Mouse (Mus musculus) spleen, adult 2 months (tissue): ENCODE results near the gene Nfix. TPM values are rescaled to one million over a fixed set of nuclear protein-coding genes. Genes with fewer than 3 reads are reported as not detected.

Experiments used
- DNase-seq, 2 experiments: peaks; one replicate each; pipeline versions ENCODE4 v3.0.0 to v3.0.0-alpha.2; 2012 to 2021; ENCODE audit warnings: low spot score in 2 of 2, low read depth in 1 of 2
- H3K27ac ChIP-seq: fragments of 200-500 bp; 2 replicates; pipeline ENCODE4 v1.5.1; 2012; ENCODE audit warnings: low read length, inconsistent platforms; ENCODE audit not compliant: insufficient read depth
- H3K27me3 ChIP-seq: fragments of 200-500 bp; 2 replicates; pipeline ENCODE4 v1.6.1; 2012; ENCODE audit warnings: mild to moderate bottlenecking, moderate library complexity, low read length, inconsistent platforms; ENCODE audit not compliant: control insufficient read depth, insufficient read depth
- H3K36me3 ChIP-seq: fragments of 200-500 bp; 2 replicates; pipeline ENCODE4 v1.6.1; 2012; ENCODE audit warnings: mild to moderate bottlenecking, low read length, inconsistent platforms; ENCODE audit not compliant: control insufficient read depth, insufficient read depth
- H3K4me1 ChIP-seq: fragments of 200-500 bp; 2 replicates; pipeline ENCODE4 v1.6.1; 2011; ENCODE audit warnings: inconsistent platforms; ENCODE audit not compliant: control insufficient read depth, insufficient read depth, insufficient read length
- H3K4me3 ChIP-seq: fragments of 200-500 bp; 2 replicates; pipeline ENCODE4 v1.5.1; 2011; ENCODE audit warnings: mild to moderate bottlenecking, inconsistent platforms; ENCODE audit not compliant: insufficient read depth, insufficient read length; ENCODE audit errors: extremely low read depth
- CTCF ChIP-seq: fragments of 200-500 bp; IDR thresholded peaks from 2 replicates; pipeline ENCODE4 v1.5.1; 2011; ENCODE audit warnings: mild to moderate bottlenecking, inconsistent platforms; ENCODE audit not compliant: insufficient read depth, insufficient read length, insufficient replicate concordance; ENCODE audit errors: extremely low read depth
- POLR2A ChIP-seq: fragments of 200-500 bp; IDR thresholded peaks from 2 replicates; pipeline ENCODE4 v1.6.1; 2011; ENCODE audit warnings: low read depth, low read length, inconsistent platforms
- WGBS: fragments of 180-500 bp; shearing (Covaris S2); methylation state at CpG from one replicate; pipeline ENCODE4 v1.1.7; 2018; 5-methylcytosine and 5-hydroxymethylcytosine counted together
- polyA plus RNA-seq: library from polyadenylated mRNA; depleted of rRNA; stranded (reverse); fragments of >200 nt; gene quantifications from 2 replicates; pipeline ENCODE4 v1.2.3, GENCODE M21; 2012

Nfix gene
- polyA plus RNA-seq, 1 experiment: 13.7 TPM

GRCm38 (mm10) chr8:84740895-84741843 lies 59.0 kb downstream of the Nfix start:
- peaks cover 11% of the 10 kb centered on the region; the same call in 1 of the 2 replicates for H3K4me1 ChIP-seq
- no peak for TF ChIP-seq POLR2A
- TF ChIP-seq CTCF: no peak
- DNase-seq: no peak
- H3K27me3 ChIP-seq: no peaks in the 10 kb centered on the region
- H3K27ac ChIP-seq: no peak overlapping the region
- no peak overlapping the region for H3K4me3 ChIP-seq
- H3K36me3 ChIP-seq: no peaks in the 10 kb centered on the region
- WGBS: 89% methylated on average over 13 of the region's 13 CpGs

GRCm38 (mm10) chr8:84739401-84739742 lies 60.8 kb downstream of the Nfix start:
- H3K4me1 ChIP-seq: peaks cover 4% of the 10 kb centered on the region; the same call in 1 of the 2 replicates
- no peak overlapping the region for H3K4me3 ChIP-seq
- WGBS: 25% methylated on average over 1 of the region's 1 CpGs
- H3K27ac ChIP-seq: no peak overlapping the region
- no peaks in the 10 kb centered on the region for H3K36me3 ChIP-seq
- no peak for DNase-seq
- no peaks in the 10 kb centered on the region for H3K27me3 ChIP-seq
- TF ChIP-seq POLR2A: no peak

GRCm38 (mm10) chr8:84738715-84739400 lies 61.3 kb downstream of the Nfix start:
- Histone ChIP-seq H3K4me3 (no peak overlapping the region), H3K27me3 (no peaks in the 10 kb centered on the region), H3K36me3 (no peaks in the 10 kb centered on the region), H3K4me1 (peaks cover 4% of the 10 kb centered on the region; the same call in 1 of the 2 replicates), H3K27ac (no peak overlapping the region)
- TF ChIP-seq CTCF: no peak
- TF ChIP-seq POLR2A: no peak
- no peak for DNase-seq
- WGBS: 86% methylated on average over 10 of the region's 10 CpGs

GRCm38 (mm10) chr8:84738266-84738665 lies 61.9 kb downstream of the Nfix start:
- Histone ChIP-seq H3K4me1 (peaks cover 4% of the 10 kb centered on the region; the same call in 1 of the 2 replicates), H3K4me3 (no peak overlapping the region), H3K27ac (no peak overlapping the region), H3K27me3 (no peaks in the 10 kb centered on the region), H3K36me3 (no peaks in the 10 kb centered on the region)
- no peak for TF ChIP-seq POLR2A
- no peak for TF ChIP-seq CTCF
- no peak for DNase-seq
- WGBS: 66% methylated on average over 10 of the region's 10 CpGs

- Histone ChIP-seq H3K27ac (peak overlapping the region; percentile 4; the same call in 1 of the 2 replicates), H3K4me3 (peak overlapping the region; percentile 34; the same call in 1 of the 2 replicates), H3K4me1 (peaks cover 4% of the 10 kb centered on the region; the same call in 1 of the 2 replicates), H3K36me3 (no peaks in the 10 kb centered on the region), H3K27me3 (no peaks in the 10 kb centered on the region)
- 3% methylated on average over 16 of the region's 16 CpGs for WGBS
- DNase-seq: peak; percentile 63 to 79
- TF ChIP-seq POLR2A: no peak
- peak; percentile 99 for TF ChIP-seq CTCF
These were observed 62.5 kb downstream of the Nfix start for GRCm38 (mm10) chr8:84737608-84738007.

GRCm38 (mm10) chr8:84736521-84736920 lies 63.6 kb downstream of the Nfix start:
- TF ChIP-seq POLR2A (no peak), CTCF (no peak)
- H3K4me1 ChIP-seq: peaks cover 4% of the 10 kb centered on the region; the same call in 1 of the 2 replicates
- 86% methylated on average over 4 of the region's 4 CpGs for WGBS
- no peak overlapping the region for H3K4me3 ChIP-seq
- H3K27ac ChIP-seq: no peak overlapping the region
- no peaks in the 10 kb centered on the region for H3K36me3 ChIP-seq
- no peak for DNase-seq
- no peaks in the 10 kb centered on the region for H3K27me3 ChIP-seq

GRCm38 (mm10) chr8:84735597-84735996 lies 64.5 kb downstream of the Nfix start:
- TF ChIP-seq POLR2A (no peak), CTCF (no peak)
- H3K27me3 ChIP-seq: no peaks in the 10 kb centered on the region
- 71% methylated on average over 2 of the region's 2 CpGs for WGBS
- no peak for DNase-seq
- H3K4me3 ChIP-seq: no peak overlapping the region
- no peaks in the 10 kb centered on the region for H3K36me3 ChIP-seq
- H3K27ac ChIP-seq: no peak overlapping the region
- H3K4me1 ChIP-seq: peaks cover 4% of the 10 kb centered on the region; the same call in 1 of the 2 replicates
